Mouse (Mus musculus): ENCODE data around the gene Polr2b. TPM values are rescaled to one million over a fixed set of nuclear protein-coding genes. Genes with fewer than 3 reads are reported as not detected.

Polr2b gene
- polyA plus RNA-seq, 1 experiment, result not detected

DNA sequence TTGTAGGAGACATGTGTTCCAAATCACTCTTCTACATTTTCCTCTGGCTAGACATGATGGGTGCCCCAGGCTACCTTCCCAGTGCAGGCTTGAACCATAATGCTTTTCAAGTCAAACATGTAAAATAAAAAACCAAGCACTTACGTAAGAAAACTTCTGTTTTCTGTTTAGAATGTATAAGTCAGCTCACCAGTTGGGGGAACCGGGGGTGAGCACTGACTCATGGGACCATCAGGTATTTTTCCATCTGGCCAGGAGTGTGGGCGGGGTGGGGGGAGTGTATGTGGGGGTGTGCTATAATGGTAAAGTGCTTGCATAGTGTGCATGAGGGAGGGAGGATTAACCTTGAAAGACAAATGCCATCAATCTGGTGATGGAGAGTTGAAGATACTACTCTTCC, 68.1 kb downstream of the Polr2b start:
- TF ChIP-seq POLR2A (IDR thresholded peaks at IDR 0.05; ENCODE audit: insufficient read depth, low read depth, low read length) (no peak), CTCF (IDR thresholded peaks at IDR 0.05; ENCODE audit: insufficient read depth, low read depth, low read length) (no peak)
- Histone ChIP-seq H3K27ac (ENCODE audit: insufficient read depth, low read depth, low read length) (no peak overlapping the region), H3K4me1 (ENCODE audit: control insufficient read depth, insufficient read depth, low read length) (no peaks in the 10 kb centered on the region), H3K4me3 (ENCODE audit: insufficient read depth, low read depth, low read length) (no peak overlapping the region)
- WGBS, result 87% methylated on average over 3 of the region's 3 CpGs

DNA sequence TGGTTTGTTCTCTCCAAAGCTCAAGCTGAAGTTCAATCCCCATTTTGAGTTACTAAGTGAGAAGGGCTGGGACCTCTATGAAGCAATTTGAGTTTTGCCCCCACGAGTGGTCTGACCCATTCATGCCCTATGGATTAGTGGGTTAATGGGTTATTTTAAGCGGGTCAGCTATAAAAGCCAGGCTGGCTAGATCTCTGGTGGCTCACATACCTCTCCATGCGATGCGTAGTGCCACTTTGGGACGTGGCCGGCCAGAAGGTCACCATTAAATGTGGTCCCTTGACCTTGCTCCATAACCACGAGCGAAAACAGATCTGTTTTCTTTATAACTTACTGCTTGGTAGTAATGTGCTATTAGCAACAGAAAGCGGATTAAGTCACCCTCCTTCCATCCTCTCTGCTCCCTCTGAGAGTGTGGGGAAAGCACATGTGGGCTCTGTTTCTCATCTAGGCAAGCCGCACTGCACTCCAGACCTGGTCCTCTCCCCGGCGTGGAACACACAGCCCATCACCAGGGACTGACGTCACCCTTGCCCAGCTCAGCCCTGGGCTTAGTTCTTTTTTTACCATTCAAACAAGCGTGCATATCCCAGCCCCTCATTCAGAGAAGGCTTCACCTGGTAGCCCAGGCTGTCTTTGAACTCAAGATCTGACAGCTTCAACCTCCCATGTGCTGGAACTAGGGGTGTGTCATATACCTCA, 69.6 kb downstream of the Polr2b start:
- 87% methylated on average over 14 of the region's 14 CpGs for WGBS
- TF ChIP-seq CTCF (IDR thresholded peaks at IDR 0.05; ENCODE audit: insufficient read depth, low read depth, low read length) (no peak), POLR2A (IDR thresholded peaks at IDR 0.05; ENCODE audit: insufficient read depth, low read depth, low read length) (no peak)
- Histone ChIP-seq H3K27ac (ENCODE audit: insufficient read depth, low read depth, low read length) (no peak overlapping the region), H3K4me3 (ENCODE audit: insufficient read depth, low read depth, low read length) (no peak overlapping the region), H3K4me1 (ENCODE audit: control insufficient read depth, insufficient read depth, low read length) (no peaks in the 10 kb centered on the region)

DNA sequence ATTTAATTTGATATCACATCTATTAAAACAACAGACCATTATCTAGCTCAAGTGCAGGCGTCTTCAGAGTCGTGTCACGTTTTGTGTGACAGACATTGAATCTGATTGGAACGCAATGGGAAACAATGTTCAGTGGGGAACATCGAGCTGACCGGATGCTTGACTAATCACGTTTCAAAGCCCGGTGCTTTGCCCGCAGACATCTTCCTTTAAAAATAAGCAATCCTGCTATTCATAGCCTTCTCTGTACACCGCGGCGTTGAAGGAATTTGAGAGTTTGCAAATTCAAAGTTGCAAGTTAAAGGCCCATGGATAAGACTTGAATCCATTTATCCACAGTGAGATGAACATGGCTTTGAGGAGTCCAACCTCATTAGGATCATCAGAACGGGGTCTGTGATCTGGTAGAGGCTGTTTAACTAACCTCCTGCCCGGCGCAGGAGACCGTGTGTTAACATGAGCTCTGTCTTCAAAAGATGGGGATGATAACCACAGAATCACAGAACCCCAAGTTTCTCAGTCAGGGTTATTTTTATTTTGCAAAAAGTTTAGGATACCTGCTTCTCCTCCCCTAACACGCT, 70.5 kb downstream of the Polr2b start:
- Histone ChIP-seq H3K4me3 (ENCODE audit: insufficient read depth, low read depth, low read length) (no peak overlapping the region), H3K4me1 (ENCODE audit: control insufficient read depth, insufficient read depth, low read length) (no peaks in the 10 kb centered on the region), H3K27ac (ENCODE audit: insufficient read depth, low read depth, low read length) (no peak overlapping the region)
- TF ChIP-seq CTCF (IDR thresholded peaks at IDR 0.05; ENCODE audit: insufficient read depth, low read depth, low read length) (no peak), POLR2A (IDR thresholded peaks at IDR 0.05; ENCODE audit: insufficient read depth, low read depth, low read length) (no peak)
- WGBS, result 86% methylated on average over 17 of the region's 17 CpGs

DNA sequence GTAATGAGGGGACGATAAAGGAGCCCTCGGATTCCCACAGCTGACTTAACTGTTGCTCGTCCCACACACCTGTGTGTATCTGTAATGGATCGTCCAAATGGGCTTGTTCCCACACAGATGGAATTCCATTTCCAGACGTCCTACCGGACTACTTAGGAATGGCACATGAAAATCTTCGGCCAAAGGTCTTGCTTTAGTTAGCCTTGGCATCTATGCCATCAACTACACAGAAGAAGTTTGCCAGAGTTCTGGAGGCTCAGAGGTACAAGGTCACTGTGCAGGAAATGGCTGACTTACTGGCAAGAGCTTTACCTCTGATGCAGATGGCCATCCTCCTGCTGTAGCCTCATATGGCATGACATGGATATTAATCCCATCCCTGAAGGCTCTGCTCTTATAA, 71.3 kb downstream of the Polr2b start:
- H3K4me1 ChIP-seq (ENCODE audit: control insufficient read depth, insufficient read depth, low read length), result no peaks in the 10 kb centered on the region
- 89% methylated on average over 7 of the region's 7 CpGs for WGBS
- H3K27ac ChIP-seq (ENCODE audit: insufficient read depth, low read depth, low read length), result no peak overlapping the region
- H3K4me3 ChIP-seq (ENCODE audit: insufficient read depth, low read depth, low read length), result no peak overlapping the region
- no peak for TF ChIP-seq POLR2A (IDR thresholded peaks at IDR 0.05; ENCODE audit: insufficient read depth, low read depth, low read length)
- no peak for TF ChIP-seq CTCF (IDR thresholded peaks at IDR 0.05; ENCODE audit: insufficient read depth, low read depth, low read length)

DNA sequence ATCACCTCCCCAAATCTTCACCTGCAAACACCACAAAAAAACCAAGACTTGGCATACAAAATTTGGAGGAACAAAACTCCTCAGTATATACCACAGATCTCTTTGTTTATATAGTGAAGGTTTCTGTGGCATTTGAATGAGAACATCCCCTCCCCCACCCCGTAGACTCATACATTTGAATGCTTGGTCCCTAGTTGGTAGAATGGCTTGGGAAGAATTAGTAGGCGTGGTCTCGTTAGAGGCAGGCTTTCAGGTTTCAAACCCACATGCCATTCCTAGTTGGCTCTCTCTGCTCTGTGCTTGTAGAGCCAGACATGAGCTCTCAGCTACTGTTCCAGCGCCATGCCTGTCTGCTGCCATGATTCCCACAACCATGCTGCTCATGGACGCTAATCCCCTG, 71.7 kb downstream of the Polr2b start:
- WGBS, result 63% methylated on average over 5 of the region's 5 CpGs
- Histone ChIP-seq H3K4me1 (ENCODE audit: control insufficient read depth, insufficient read depth, low read length) (no peaks in the 10 kb centered on the region), H3K27ac (ENCODE audit: insufficient read depth, low read depth, low read length) (no peak overlapping the region), H3K4me3 (ENCODE audit: insufficient read depth, low read depth, low read length) (no peak overlapping the region)
- TF ChIP-seq POLR2A (IDR thresholded peaks at IDR 0.05; ENCODE audit: insufficient read depth, low read depth, low read length), result no peak
- no peak for TF ChIP-seq CTCF (IDR thresholded peaks at IDR 0.05; ENCODE audit: insufficient read depth, low read depth, low read length)

DNA sequence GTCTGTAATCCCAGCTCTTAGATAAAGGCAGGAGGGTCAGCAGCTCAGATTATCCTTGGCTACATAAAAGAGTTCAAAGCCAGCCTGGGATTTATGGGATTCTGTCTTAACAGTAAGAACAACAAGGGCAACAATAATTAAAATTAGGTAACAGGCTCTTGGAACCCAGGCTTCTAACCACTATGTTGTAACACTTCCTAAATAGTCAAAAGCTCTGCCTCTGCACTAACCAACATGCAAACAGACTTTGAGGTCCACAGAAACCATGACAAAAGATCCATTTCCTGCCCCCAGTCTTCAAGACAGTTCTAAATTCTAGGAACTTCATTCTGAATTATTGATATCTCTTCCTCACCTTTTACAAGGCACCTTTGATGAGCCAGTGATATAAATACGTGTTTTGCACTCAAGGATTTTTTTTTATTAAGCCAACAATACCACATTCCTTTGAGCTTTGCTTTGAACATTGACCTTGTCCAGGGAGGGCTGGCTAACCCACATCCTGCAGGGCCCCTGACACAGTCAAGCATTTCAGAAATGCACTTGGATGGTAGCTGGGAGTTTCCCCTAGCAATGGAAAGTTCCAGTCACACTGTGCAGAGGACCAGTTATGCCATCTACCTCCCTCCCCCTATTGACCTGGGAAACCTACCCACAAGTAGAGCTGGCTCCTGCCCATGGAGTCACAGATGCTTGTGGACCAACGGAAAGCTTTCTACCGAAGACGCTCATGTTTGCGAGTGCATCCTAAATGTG, 74.0 kb downstream of the Polr2b start:
- WGBS, result 91% methylated on average over 5 of the region's 5 CpGs
- Histone ChIP-seq H3K4me3 (ENCODE audit: insufficient read depth, low read depth, low read length) (no peak overlapping the region), H3K4me1 (ENCODE audit: control insufficient read depth, insufficient read depth, low read length) (no peaks in the 10 kb centered on the region), H3K27ac (ENCODE audit: insufficient read depth, low read depth, low read length) (no peak overlapping the region)
- TF ChIP-seq CTCF (IDR thresholded peaks at IDR 0.05; ENCODE audit: insufficient read depth, low read depth, low read length) (no peak), POLR2A (IDR thresholded peaks at IDR 0.05; ENCODE audit: insufficient read depth, low read depth, low read length) (no peak)

DNA sequence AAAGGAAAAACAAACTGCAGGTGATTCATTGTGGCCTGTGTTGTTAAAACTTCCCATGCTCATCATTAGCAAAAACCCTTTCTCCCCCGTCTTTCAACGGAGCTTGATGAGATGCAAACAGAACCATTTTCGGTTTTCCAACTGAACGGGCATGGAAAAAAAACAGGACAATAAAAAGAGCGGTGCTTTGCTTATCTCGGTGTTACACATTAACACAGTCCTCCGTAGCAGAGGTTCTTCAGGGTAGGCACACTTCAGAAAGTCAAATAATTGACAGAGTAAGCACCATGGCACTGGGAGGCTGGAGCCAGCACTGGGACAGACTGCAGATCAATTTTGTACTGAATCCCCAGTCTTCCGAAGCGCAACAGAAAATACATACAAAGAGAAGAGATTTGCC, 74.8 kb downstream of the Polr2b start:
- no peak for TF ChIP-seq POLR2A (IDR thresholded peaks at IDR 0.05; ENCODE audit: insufficient read depth, low read depth, low read length)
- no peak for TF ChIP-seq CTCF (IDR thresholded peaks at IDR 0.05; ENCODE audit: insufficient read depth, low read depth, low read length)
- 66% methylated on average over 9 of the region's 9 CpGs for WGBS
- Histone ChIP-seq H3K27ac (ENCODE audit: insufficient read depth, low read depth, low read length) (no peak overlapping the region), H3K4me3 (ENCODE audit: insufficient read depth, low read depth, low read length) (no peak overlapping the region), H3K4me1 (ENCODE audit: control insufficient read depth, insufficient read depth, low read length) (no peaks in the 10 kb centered on the region)

DNA sequence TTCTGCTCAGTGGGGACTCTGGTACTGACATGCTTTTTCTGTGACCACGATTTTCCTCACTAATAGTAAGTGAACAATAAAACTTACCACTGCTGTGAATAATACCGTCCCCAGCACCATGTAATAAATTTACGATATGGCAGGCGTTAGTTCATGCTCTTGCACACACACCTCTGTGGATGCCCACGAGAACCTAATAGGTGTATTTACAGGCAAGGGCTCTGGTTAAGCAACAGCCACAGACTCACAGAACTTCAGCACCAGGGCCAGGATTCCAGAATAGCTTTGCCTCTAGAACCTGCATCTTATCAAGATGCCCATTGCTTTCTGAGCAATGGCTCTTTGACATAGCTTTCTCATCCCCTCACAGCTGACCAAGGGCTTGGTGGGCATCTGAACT, 75.3 kb downstream of the Polr2b start:
- TF ChIP-seq POLR2A (IDR thresholded peaks at IDR 0.05; ENCODE audit: insufficient read depth, low read depth, low read length), result no peak
- no peak for TF ChIP-seq CTCF (IDR thresholded peaks at IDR 0.05; ENCODE audit: insufficient read depth, low read depth, low read length)
- Histone ChIP-seq H3K4me3 (ENCODE audit: insufficient read depth, low read depth, low read length) (no peak overlapping the region), H3K27ac (ENCODE audit: insufficient read depth, low read depth, low read length) (no peak overlapping the region), H3K4me1 (ENCODE audit: control insufficient read depth, insufficient read depth, low read length) (no peaks in the 10 kb centered on the region)
- WGBS, result 86% methylated on average over 5 of the region's 5 CpGs

Data from olfactory bulb, adult 2 months (tissue).